Mouse (Mus musculus) heart, postnatal 0 days (tissue): ENCODE data around the gene Gstm3.

Experiments
- CTCF ChIP-seq: IDR thresholded peaks from 2 replicates; pipeline ENCODE4 v1.5.1; 2016; ENCODE audit warnings: antibody characterized with exemption, control low read depth, low read depth
- EP300 ChIP-seq: IDR thresholded peaks from 2 replicates; pipeline ENCODE4 v1.6.1; 2016; ENCODE audit warnings: antibody characterized with exemption, low read depth

DNA sequence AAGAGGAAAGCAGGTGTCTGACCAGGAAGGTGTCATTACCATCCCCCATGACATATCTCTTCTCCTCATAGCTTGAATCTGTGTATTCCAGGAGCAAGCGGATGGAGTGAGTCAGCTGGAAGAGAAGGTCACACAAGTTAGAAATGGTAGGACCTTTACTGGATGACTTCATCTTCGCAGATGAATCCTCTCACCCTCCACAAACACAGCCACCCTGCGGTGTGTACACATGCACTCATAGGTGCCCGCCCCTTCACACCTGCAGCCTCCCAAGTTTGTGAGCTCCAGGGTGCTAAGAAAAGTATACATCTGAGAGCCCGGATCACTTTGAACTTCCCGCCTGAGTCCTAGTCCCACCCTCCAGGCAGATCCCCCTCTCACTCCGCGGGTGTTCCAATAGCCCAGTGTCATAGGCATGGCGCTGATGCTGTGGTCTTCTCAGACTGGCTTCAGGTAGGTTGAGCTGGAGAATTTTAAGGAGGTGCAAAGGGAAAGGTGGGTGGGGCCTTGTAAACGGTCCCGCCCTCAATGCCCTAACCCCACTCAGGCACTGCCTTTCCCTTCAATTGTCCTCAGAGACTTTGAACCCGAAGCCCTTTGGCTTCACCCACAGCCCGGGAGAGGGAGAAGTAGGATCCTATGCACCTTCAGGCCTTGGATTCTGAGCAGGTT, at the start of gene Gstm3:
- TF ChIP-seq CTCF = no peak
- no peak for TF ChIP-seq EP300
